ENCODE assay signal across 8 mouse cellular contexts in genomic region chr3:107931670-107932069, GRCm38 (mm10). TPM values are rescaled to one million over a fixed set of nuclear protein-coding genes. Genes with fewer than 3 reads are reported as not detected.
DNase-seq lines count a peak whose midpoint lies in the region; ATAC-seq and TF ChIP-seq lines count a peak whose summit lies in the region.

Gstm7 (minus strand) TSS chr3:107931817.

- DNase-seq in adrenal gland, postnatal 10 days: peak; percentile 99
- DNase-seq in embryonic facial prominence, embryonic 11.5 days (ENCODE audit: low spot score): peak; percentile 99
- peak; percentile 93 to 96 for DNase-seq in left cerebral cortex, postnatal 36 days (ENCODE audit: low spot score in 2 of 2)
- peak; percentile 100 for DNase-seq in midbrain, embryonic 11.5 days (ENCODE audit: low spot score, missing footprints)
- peak; percentile 96 for DNase-seq in right cerebral cortex, postnatal 4 days
- peak; percentile 96 for DNase-seq in yolk sac, embryonic 10.5 days (ENCODE audit: low spot score)

- peak within 1 kb of the TSS; percentile 58 for H3K9ac ChIP-seq in embryonic facial prominence, embryonic 11.5 days (replicated peaks; ENCODE audit: low read length)
- peak within 1 kb of the TSS; percentile 31; the same call in 1 of the 2 replicates for H3K9ac ChIP-seq in intestine, postnatal 0 days (ENCODE audit: low read depth, low read length)
- H3K9ac ChIP-seq in midbrain, embryonic 11.5 days (ENCODE audit: low read length): peak within 1 kb of the TSS; percentile 34

- peak; percentile 97 for ATAC-seq in embryonic facial prominence, embryonic 11.5 days (replicated peaks; ENCODE audit: insufficient number of reproducible peaks, low FRiP score, low TSS enrichment, low read depth)
- peak; percentile 93 for ATAC-seq in granulocyte monocyte progenitor cell, adult 5-6 weeks (replicated peaks; ENCODE audit: poor library complexity, severe bottlenecking)
- ATAC-seq in intestine, postnatal 0 days: peak; percentile 95
- ATAC-seq in midbrain, embryonic 11.5 days (ENCODE audit: low FRiP score): peak; percentile 99

- peak within 1 kb of the TSS; percentile 34 for H3K4me2 ChIP-seq in embryonic facial prominence, embryonic 11.5 days (ENCODE audit: low read depth, low read length)
- peak within 1 kb of the TSS; percentile 65 for H3K4me2 ChIP-seq in intestine, postnatal 0 days (replicated peaks; ENCODE audit: low read depth)
- peak within 1 kb of the TSS; percentile 40 for H3K4me2 ChIP-seq in midbrain, embryonic 11.5 days

- 6% methylated on average over 10 of the region's 10 CpGs for WGBS in embryonic facial prominence, embryonic 11.5 days
- WGBS in intestine, postnatal 0 days: 4% methylated on average over 10 of the region's 10 CpGs
- WGBS in midbrain, embryonic 11.5 days: 4% methylated on average over 10 of the region's 10 CpGs

- H3K36me3 ChIP-seq in embryonic facial prominence, embryonic 11.5 days (replicated peaks; ENCODE audit: control insufficient read depth, insufficient read depth, low read depth, low read length): no peaks in the 10 kb centered on the region
- H3K36me3 ChIP-seq in intestine, postnatal 0 days (ENCODE audit: control insufficient read depth, insufficient read depth): no peaks in the 10 kb centered on the region
- H3K36me3 ChIP-seq in midbrain, embryonic 11.5 days (ENCODE audit: control insufficient read depth, insufficient read depth, low read length): no peaks in the 10 kb centered on the region

- intact Hi-C loops in left cerebral cortex, postnatal 36 days (cut with DNase I): loop anchor here (2.0 kb wide), 1 partner anchor 87 kb away; no protein-coding TSS in a partner anchor

- H3K4me1 ChIP-seq in embryonic facial prominence, embryonic 11.5 days (ENCODE audit: control insufficient read depth, insufficient read depth, low read length): no peaks in the 10 kb centered on the region
- H3K4me1 ChIP-seq in intestine, postnatal 0 days (replicated peaks; ENCODE audit: control insufficient read depth, insufficient read depth, low read length): no peaks in the 10 kb centered on the region
- H3K4me1 ChIP-seq in midbrain, embryonic 11.5 days (ENCODE audit: control insufficient read depth, insufficient read depth, low read length): peaks cover 5% of the 10 kb centered on the region

- no peaks in the 10 kb centered on the region for H3K9me3 ChIP-seq in embryonic facial prominence, embryonic 11.5 days (replicated peaks; ENCODE audit: control insufficient read depth, low read length)
- no peaks in the 10 kb centered on the region for H3K9me3 ChIP-seq in intestine, postnatal 0 days (ENCODE audit: control insufficient read depth)
- H3K9me3 ChIP-seq in midbrain, embryonic 11.5 days (ENCODE audit: control insufficient read depth, low read length): no peaks in the 10 kb centered on the region

- H3K27me3 ChIP-seq in embryonic facial prominence, embryonic 11.5 days (ENCODE audit: control insufficient read depth, insufficient read depth, low read length): no peaks in the 10 kb centered on the region
- H3K27me3 ChIP-seq in intestine, postnatal 0 days (replicated peaks; ENCODE audit: control insufficient read depth, insufficient read depth, low read length): no peaks in the 10 kb centered on the region
- no peaks in the 10 kb centered on the region for H3K27me3 ChIP-seq in midbrain, embryonic 11.5 days (ENCODE audit: control insufficient read depth, insufficient read depth, low read length)

- H3K4me3 ChIP-seq in embryonic facial prominence, embryonic 11.5 days (ENCODE audit: low read depth, low read length): peak within 1 kb of the TSS; percentile 21; the same call in 1 of the 2 replicates
- peak within 1 kb of the TSS; percentile 23; the same call in 1 of the 2 replicates for H3K4me3 ChIP-seq in intestine, postnatal 0 days (ENCODE audit: low read depth, low read length)
- peak within 1 kb of the TSS; percentile 2; the same call in 1 of the 2 replicates for H3K4me3 ChIP-seq in midbrain, embryonic 11.5 days (ENCODE audit: low read depth, low read length)

- peak; percentile 67 for TF ChIP-seq CTCF in intestine, postnatal 0 days (IDR thresholded peaks at IDR 0.05; ENCODE audit: low read depth)

- no peak within 1 kb of the TSS; the same call in none of the 2 replicates for H3K27ac ChIP-seq in embryonic facial prominence, embryonic 11.5 days (replicated peaks; ENCODE audit: low read depth, low read length)
- no peak within 1 kb of the TSS for H3K27ac ChIP-seq in intestine, postnatal 0 days (ENCODE audit: low read depth, low read length)
- peak within 1 kb of the TSS; percentile 45 for H3K27ac ChIP-seq in midbrain, embryonic 11.5 days (ENCODE audit: low read depth, low read length)

RNA-seq across cellular contexts. Expression of gene Gstm7, which starts in this region (rescaled TPM):
- 10 to 100 TPM; 43.1 to 44.0 TPM for total RNA-seq in adrenal gland, postnatal 10 days (2021)
- 42.0 and 47.1 TPM in 2 replicates for polyA plus RNA-seq in embryonic facial prominence, embryonic 11.5 days (2014; fragmentation: Nextera tagmentation; extraction: Ambion mirVana)
- total RNA-seq in granulocyte monocyte progenitor cell, adult 5-6 weeks (2014; fragmentation: Nextera tagmentation): 7.1 and 11.3 TPM in 2 replicates
- 1.8 and 7.3 TPM in 2 replicates for total RNA-seq in granulocyte monocyte progenitor cell, adult 5-6 weeks (2017)
- polyA plus RNA-seq in intestine, postnatal 0 days (2015; fragmentation: Nextera tagmentation; extraction: Ambion mirVana): 13.0 TPM in 2 replicates
- 10 to 100 TPM; 81.4 to 92.9 TPM for total RNA-seq in left cerebral cortex, postnatal 36 days (2021)
- polyA plus RNA-seq in midbrain, embryonic 11.5 days (2014; fragmentation: Nextera tagmentation; extraction: Ambion mirVana): 54.7 and 58.1 TPM in 2 replicates
